Mouse (Mus musculus): ENCODE data around the gene Itih2.
A peak's percentile ranks its signal among the peaks of the same experiment; 100 is the strongest.

Gene Itih2

GRCm38 (mm10) chr2:10108535-10109189 is 22.5 kb downstream of the Itih2 start:
- no peak for DNase-seq

DNA sequence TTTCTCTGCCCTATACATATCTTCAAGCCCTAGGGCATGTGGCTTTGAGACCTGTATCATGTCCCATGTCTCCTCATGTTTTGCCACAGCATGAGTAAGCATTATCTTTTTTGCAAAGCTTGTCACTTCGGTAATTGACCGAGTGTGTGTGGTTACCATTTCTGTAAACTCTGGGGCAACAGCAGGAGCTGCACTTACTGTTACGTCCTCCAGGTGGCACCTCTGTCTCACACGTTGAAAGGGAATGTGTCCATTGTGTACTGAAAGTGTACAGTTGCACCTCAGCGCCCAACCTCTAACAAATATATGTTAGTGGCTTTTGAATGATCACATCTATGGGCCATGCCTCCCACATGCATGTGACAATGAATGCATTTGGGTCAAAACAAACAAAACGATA is 30.0 kb downstream of the Itih2 start:
- peak; percentile 66 to 68 for DNase-seq

- no peak for DNase-seq
Measured at GRCm38 (mm10) chr2:10100471-10100870, 30.7 kb downstream of the Itih2 start.

GRCm38 (mm10) chr2:10098598-10099215 is 32.5 kb downstream of the Itih2 start:
- DNase-seq = peak; percentile 79 to 85

DNA sequence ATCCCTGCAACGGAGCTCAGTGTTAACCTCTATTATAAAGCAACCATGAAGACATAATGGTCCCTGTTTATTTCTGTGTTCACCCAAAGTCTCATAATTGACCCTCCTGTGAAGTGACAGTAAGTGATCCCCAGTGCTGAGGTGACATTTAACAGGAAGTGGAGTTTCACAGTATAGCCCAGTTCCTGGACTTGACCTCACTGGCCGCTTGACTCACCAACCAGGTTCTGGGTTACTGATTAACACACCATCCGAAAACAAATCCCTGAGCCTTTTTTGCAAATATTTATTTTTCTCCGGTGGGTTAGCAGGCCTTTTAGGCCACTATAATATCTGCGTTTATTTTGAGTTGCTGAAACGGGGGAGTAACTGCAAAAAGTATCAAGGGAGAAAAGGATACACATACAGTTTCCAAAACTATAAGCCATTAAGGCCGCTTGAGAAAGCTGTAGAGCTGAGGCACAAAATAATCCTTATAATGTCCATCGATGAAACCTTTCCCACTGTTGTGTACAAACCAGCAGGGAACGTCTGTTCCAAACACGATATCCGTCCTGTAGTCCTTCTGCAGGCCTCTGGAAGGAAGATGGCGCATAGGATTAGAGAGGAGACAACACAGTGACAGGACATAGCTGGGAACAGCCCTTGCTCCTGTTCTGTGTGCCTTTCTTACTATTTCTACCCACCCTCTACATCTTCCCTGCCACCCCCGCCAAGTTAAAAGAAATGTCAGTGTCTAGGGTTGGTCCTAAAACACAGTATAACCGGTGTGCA is 36.7 kb downstream of the Itih2 start:
- DNase-seq = no peak

- DNase-seq = no peak
Measured at GRCm38 (mm10) chr2:10087256-10087850, 43.8 kb downstream of the Itih2 start.

GRCm38 (mm10) chr2:10082737-10083136 is 48.5 kb downstream of the Itih2 start:
- no peak for DNase-seq

- DNase-seq = no peak
Measured at GRCm38 (mm10) chr2:10081453-10082080, 49.6 kb downstream of the Itih2 start.

- peak; percentile 98 for DNase-seq
Measured at GRCm38 (mm10) chr2:10080310-10081010, 50.7 kb downstream of the Itih2 start, which contains the start of the genes Atp5c1 and Kin. TSS of gene Atp5c1 (minus strand) at chr2:10080510. TSS of gene Kin (plus strand) at chr2:10080593.

GRCm38 (mm10) chr2:10079745-10080309 is 51.4 kb downstream of the Itih2 start:
- no peak for DNase-seq

- no peak for DNase-seq
Measured at GRCm38 (mm10) chr2:10076675-10077074, 54.5 kb downstream of the Itih2 start.

DNA sequence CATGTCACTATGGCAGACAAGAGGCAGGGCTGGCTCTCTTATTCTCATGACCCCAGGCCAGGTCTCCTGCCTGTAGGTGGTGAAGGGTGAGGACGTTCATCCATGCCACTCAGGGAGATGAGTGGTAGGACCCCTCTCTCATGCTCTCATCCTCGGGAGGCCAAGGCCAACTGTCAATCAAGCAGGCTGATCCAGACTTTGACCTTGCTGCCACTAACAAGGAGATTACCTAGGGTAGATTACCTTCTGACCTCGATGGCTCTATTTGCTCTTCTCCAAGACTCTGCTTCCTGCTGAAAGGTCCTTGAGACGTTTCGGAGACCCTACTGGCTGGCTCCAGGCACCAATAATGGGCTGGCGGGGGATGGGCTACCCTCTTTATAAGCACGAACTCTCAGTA is 56.7 kb downstream of the Itih2 start:
- DNase-seq = no peak

DNA sequence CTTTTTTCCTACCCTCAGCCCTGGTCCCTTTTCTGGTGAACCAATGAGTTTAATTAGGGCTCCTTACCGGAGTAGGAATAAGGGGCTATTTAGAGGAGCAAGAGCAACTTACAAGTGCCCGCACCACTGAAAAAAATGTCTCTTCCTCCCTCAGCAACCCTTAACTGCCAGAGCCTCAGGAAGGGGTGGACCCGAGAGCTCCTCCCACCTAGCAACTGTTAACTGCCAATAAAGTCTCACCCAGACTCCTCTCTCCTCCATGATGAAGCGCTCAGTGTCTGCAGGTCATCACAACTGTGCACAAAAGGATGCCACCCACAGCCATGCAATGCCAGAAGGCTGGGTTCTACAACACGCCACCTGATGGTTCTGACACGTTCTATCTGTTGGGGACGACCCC is 59.4 kb downstream of the Itih2 start:
- DNase-seq = no peak

DNA sequence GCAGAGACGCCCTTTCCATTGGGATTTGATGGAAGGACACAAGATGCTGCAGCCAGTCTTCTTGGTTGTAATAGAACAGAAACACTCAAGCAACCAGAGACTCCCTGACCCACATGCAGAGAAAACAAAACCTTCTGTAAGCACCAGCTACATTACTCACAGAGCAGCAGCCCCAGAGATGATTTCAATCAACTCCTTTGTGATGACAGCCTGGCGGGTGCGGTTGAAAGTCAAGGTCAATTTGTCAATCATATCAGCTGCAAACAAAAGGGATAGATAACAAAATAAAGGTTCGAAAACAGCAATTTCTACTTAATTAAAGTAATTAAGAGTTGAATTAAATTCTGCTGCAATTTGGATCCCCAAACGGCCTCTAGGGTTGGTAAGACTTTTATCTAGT is 72.4 kb downstream of the Itih2 start:
- DNase-seq = no peak

DNA sequence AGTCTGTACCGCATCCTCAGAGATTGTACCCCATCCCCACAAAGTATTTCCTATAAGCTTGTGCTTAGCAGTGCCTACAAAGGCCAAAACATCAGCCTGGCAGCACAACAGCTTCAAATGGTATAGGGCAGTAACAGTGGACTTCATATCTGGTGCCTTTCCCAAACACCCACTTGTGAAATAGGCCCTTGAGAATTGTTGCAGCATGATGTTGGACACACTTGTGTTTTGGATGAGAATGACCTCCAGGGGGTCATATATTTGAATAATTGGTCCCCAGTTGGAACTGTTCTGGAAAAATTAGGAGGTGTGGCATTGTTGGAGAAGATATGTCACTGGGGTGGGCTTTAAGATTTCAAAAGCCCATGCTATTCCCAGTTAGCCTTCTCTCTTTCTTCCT is 79.2 kb downstream of the Itih2 start:
- DNase-seq = no peak

DNA sequence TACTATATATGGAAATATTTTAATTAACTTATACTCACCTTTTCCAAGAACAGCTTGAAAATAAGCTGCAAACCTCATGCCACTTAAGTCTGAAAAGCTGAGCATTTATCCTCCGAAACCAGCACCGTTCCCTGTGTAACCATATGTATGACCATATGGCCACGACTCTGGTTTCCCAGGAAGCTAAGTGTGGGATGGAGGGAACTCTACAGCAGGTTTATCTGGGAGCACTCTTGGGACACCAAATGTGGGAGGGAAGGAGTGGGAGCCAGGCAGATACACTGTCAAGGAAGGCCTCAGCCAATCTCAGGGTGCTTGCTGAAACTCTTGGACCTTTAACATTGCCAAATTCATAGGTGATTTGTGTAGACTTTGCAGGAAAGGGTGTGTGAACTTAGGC is 80.3 kb downstream of the Itih2 start:
- no peak for DNase-seq

DNA sequence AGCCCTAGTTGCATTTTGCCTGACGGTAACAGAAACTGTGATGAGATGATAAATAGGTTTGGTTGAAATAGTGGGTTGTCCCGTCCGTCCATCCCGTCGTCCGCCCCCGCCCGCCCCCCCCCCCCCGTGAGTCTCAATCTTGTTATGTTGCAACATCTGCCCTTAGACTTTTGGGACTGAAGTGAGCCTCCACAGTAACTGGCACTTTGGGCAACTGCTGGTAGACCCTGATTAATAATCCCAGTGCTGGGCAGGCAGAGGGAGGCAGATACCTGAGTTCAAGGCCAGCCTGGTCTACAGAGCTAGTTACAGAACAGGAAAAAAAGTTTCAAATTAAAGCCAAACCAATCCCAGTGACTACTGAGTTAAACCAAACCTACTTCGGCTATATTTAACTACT is 81.7 kb downstream of the Itih2 start:
- no peak for DNase-seq

DNA sequence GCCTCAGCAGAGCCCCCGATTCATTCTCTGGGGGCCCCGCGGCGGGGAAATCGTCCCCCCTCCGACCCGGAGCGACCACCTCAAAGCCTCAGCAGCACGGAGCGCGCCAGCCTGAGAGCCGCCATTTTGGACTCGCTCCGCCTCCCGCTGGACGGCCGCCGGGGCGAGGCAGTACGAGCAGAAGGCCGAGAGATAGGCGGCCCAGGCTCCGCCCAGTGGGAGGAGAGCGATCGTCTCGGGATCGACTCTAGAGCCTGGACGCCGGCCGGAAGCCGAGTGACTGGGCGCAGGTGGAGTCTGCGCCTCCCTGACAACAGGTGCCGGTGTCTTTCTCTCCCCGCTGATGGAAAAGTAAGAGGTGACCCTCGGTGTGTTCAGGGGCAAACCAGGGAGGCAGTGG is 82.7 kb downstream of the Itih2 start, which contains the start of gene Taf3:
Gene Taf3, minus strand, starts transcription at position 136 of the 400 bp plus-strand sequence.
- DNase-seq = peak; percentile 98

DNA sequence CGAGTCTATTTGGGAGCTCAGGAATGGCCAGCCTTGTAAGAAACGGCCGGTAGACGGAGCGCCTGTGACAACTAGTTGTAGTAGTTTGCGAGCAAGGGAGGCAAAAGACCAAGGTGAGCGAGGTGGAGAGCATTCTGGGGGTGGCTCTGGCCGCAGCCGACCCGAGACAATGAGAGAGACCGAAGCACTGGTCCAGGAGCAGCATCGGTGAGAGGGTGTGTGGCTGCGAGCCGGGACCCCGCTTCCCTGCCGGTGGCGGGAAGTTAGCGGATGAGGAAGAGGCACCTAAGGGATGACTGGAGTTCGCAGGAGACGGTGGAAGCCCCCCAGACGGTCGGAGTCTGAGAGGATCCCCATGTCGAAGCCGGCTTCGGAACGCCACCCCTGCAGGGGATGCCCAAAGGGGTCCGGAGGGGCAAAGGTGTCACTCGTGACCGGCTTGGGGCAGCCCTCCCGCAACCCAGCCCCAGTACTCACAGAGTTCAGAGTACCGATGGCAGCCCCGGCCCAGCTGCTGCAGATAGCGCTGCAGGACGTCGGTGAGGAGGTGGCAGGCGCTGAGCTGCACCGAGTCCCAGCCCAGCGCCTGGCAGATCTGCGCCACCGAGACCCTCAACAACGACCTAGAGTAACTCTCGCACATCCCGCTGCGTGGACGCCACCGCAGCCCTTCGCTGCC is 83.3 kb downstream of the Itih2 start:
- peak; percentile 59 to 62 for DNase-seq
